Mouse (Mus musculus) spleen, adult 2 months (tissue): ENCODE results near the gene Tpte.

ENCODE experiments used
- CTCF ChIP-seq: fragments of 200-500 bp; IDR thresholded peaks from 2 replicates; pipeline ENCODE4 v1.5.1; 2011; ENCODE audit warnings: mild to moderate bottlenecking, inconsistent platforms; ENCODE audit not compliant: insufficient read depth, insufficient read length, insufficient replicate concordance; ENCODE audit errors: extremely low read depth
- POLR2A ChIP-seq: fragments of 200-500 bp; IDR thresholded peaks from 2 replicates; pipeline ENCODE4 v1.6.1; 2011; ENCODE audit warnings: low read depth, low read length, inconsistent platforms

DNA sequence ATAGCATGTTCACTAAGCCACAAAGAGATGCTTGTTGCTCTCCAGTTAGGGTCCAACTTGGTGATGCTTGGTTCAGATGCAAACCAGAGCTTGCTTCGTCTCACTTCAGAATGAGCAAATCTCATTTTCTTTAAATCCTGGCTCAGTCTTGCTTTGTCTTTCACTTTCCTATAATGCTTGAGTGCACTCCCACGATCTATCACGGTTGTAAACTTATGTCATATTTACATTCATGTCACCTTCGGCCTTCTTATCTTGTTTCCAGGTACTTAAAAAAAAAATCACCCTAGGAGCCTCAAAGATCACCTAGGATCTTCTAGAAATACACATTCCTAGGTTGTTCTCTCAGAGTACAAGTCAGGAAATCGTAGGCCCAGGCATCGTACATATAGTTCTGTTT lies 76.6 kb downstream of the Tpte start:
- TF ChIP-seq CTCF (no peak), POLR2A (no peak)
